Mouse (Mus musculus): ENCODE results near the gene Phldb2. TPM values are rescaled to one million over a fixed set of nuclear protein-coding genes. Genes with fewer than 3 reads are reported as not detected.

Gene Phldb2
- total and polyA plus RNA-seq, 3 experiments: 0.04 TPM; not detected in 2

GRCm38 (mm10) chr16:45729163-45729562 lies 224.2 kb downstream of the Phldb2 start:
- no peaks in the 10 kb centered on the region for H3K9me3 ChIP-seq (replicated peaks; ENCODE audit: low read length)
- H3K36me3 ChIP-seq (replicated peaks in 1 of 2; ENCODE audit: control insufficient read depth in 1 of 2, insufficient read depth in 1 of 2, low read length in 1 of 2): peaks cover 26 to 69% of the 10 kb centered on the region in 2 experiments
- no peak for TF ChIP-seq MAZ (IDR thresholded peaks at IDR 0.05; ENCODE audit: low read depth, low read length)
- no peak for TF ChIP-seq CHD1 (IDR thresholded peaks at IDR 0.05; ENCODE audit: low read depth, low read length)
- no peak for TF ChIP-seq NRF1 (IDR thresholded peaks at IDR 0.05; ENCODE audit: low read depth, low read length)
- dilution Hi-C loops (cut with MboI; ENCODE audit: extremely low pct_ligation_motif_present, extremely low pct_unique_long_range_greater_than_20kb, low sequenced_read_pairs) (no loop called here), in situ Hi-C loops (cut with MboI; ENCODE audit: low pct_ligation_motif_present, low pct_unique_long_range_greater_than_20kb, low sequenced_read_pairs) (no loop called here)
- H3K4me2 ChIP-seq (ENCODE audit: insufficient read depth, low read depth, poor library complexity, severe bottlenecking): no peak overlapping the region
- no peak overlapping the region for H3K27ac ChIP-seq (ENCODE audit: insufficient read depth, low read depth)
- no peaks in the 10 kb centered on the region for H3K27me3 ChIP-seq (replicated peaks)
- no peak overlapping the region for H3K9ac ChIP-seq (ENCODE audit: insufficient read depth, low read depth)
- no peaks in the 10 kb centered on the region for H3K4me1 ChIP-seq (ENCODE audit: control insufficient read depth in 1 of 2, insufficient read depth in 2 of 2)
- H3K79me2 ChIP-seq (replicated peaks; ENCODE audit: control insufficient read depth, extremely low read depth, insufficient read depth, poor library complexity, severe bottlenecking): no peaks in the 10 kb centered on the region
- H3K4me3 ChIP-seq (replicated peaks in 1 of 3; ENCODE audit: low read depth in 2 of 3, low read length in 2 of 3, poor library complexity in 1 of 3): no peak overlapping the region
- no peak for DNase-seq (ENCODE audit: extremely low read depth)

DNA sequence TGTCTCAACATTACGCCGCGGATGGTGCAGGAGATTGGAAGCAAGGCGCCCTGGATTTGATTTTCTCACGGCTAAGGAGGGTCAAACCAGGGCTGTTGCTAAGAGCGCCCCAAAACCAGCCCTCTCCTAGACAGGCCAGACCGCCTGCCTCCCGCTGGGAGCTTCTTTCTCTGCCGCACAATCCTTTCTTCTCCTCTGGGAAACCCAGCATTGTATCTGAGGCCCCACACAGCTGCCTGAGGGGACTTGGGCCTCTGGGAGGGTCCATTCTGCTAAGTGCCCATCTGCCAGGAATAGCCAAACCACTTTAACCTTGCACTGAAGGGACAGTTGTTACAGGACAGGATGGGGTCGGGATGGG lies 228.7 kb downstream of the Phldb2 start:
- dilution Hi-C loops (cut with MboI; ENCODE audit: extremely low pct_ligation_motif_present, extremely low pct_unique_long_range_greater_than_20kb, low sequenced_read_pairs): no loop called here
- H3K9me3 ChIP-seq (replicated peaks; ENCODE audit: low read length): no peaks in the 10 kb centered on the region
- in situ Hi-C loops (cut with MboI; ENCODE audit: low pct_ligation_motif_present, low pct_unique_long_range_greater_than_20kb, low sequenced_read_pairs): no loop called here
- no peaks in the 10 kb centered on the region for H3K27me3 ChIP-seq (replicated peaks)
- no peaks in the 10 kb centered on the region for H3K79me2 ChIP-seq (replicated peaks; ENCODE audit: control insufficient read depth, extremely low read depth, insufficient read depth, poor library complexity, severe bottlenecking)
- H3K36me3 ChIP-seq (replicated peaks in 1 of 2; ENCODE audit: control insufficient read depth in 1 of 2, insufficient read depth in 1 of 2, low read length in 1 of 2): peaks cover 6 to 70% of the 10 kb centered on the region in 2 experiments
- H3K27ac ChIP-seq (ENCODE audit: insufficient read depth, low read depth): no peak overlapping the region
- H3K4me3 ChIP-seq (replicated peaks in 1 of 3; ENCODE audit: low read depth in 2 of 3, low read length in 2 of 3, poor library complexity in 1 of 3): no peak overlapping the region
- no peak overlapping the region for H3K4me2 ChIP-seq (ENCODE audit: insufficient read depth, low read depth, poor library complexity, severe bottlenecking)
- no peaks in the 10 kb centered on the region for H3K4me1 ChIP-seq (ENCODE audit: control insufficient read depth in 1 of 2, insufficient read depth in 2 of 2)
- H3K9ac ChIP-seq (ENCODE audit: insufficient read depth, low read depth): no peak overlapping the region
- DNase-seq (ENCODE audit: extremely low read depth): no peak
- TF ChIP-seq MAZ (IDR thresholded peaks at IDR 0.05; ENCODE audit: low read depth, low read length) (no peak), NELFE (IDR thresholded peaks at IDR 0.05; ENCODE audit: low read depth, low read length) (no peak), MEF2A (IDR thresholded peaks at IDR 0.05; ENCODE audit: borderline replicate concordance, low read depth, low read length) (no peak), MAX (IDR thresholded peaks at IDR 0.05; ENCODE audit: low read length) (no peak), UBTF (IDR thresholded peaks at IDR 0.05; ENCODE audit: low read depth, low read length) (no peak), CHD1 (IDR thresholded peaks at IDR 0.05; ENCODE audit: low read depth, low read length) (no peak), MAFK (IDR thresholded peaks at IDR 0.05; ENCODE audit: insufficient replicate concordance, low read length) (no peak)

DNA sequence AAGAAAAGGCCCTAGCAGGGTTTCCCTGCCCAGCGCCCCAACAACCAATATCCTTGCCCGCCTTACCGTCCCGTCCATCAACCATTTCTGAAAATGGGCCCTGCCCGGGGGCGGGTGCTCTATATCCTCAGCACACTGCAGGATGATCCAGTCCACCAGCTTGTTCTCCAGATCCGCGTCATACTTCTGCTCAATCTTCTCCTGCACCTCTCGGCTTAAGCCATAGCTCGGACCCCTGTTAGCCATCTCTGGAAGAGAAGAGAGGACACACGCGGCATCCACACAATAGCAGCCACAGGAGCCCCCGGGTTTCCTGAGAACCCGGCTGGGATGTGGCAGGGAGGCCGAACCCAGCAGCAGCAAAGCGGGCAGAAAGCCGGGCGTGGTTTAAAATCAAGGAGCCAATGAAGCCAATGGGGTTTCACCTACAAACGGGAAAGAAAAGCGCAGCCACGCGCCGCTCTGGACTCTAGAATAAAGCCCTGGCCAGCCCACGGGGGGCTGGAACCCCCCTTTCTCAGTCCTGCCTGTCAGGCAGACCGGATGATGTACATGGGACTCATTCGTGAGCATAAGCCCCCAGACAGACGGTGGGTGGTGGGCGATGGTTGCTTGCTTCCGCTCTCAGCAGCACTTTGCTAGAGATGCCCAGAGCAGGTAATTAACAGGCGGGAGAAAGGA lies 229.2 kb downstream of the Phldb2 start, which contains the start of gene Tagln3:
Tagln3 (minus strand) TSS at position 548 of the 681 bp plus-strand sequence.
- Histone ChIP-seq H3K36me3 (replicated peaks in 1 of 2; ENCODE audit: control insufficient read depth in 1 of 2, insufficient read depth in 1 of 2, low read length in 1 of 2) (peaks cover 4 to 70% of the 10 kb centered on the region in 2 experiments), H3K4me2 (ENCODE audit: insufficient read depth, low read depth, poor library complexity, severe bottlenecking) (no peak within 1 kb of the TSS), H3K27ac (ENCODE audit: insufficient read depth, low read depth) (no peak within 1 kb of the TSS), H3K9ac (ENCODE audit: insufficient read depth, low read depth) (no peak within 1 kb of the TSS), H3K4me3 (replicated peaks in 1 of 3; ENCODE audit: low read depth in 2 of 3, low read length in 2 of 3, poor library complexity in 1 of 3) (no peak within 1 kb of the TSS), H3K4me1 (ENCODE audit: control insufficient read depth in 1 of 2, insufficient read depth in 2 of 2) (no peaks in the 10 kb centered on the region), H3K79me2 (replicated peaks; ENCODE audit: control insufficient read depth, extremely low read depth, insufficient read depth, poor library complexity, severe bottlenecking) (no peaks in the 10 kb centered on the region), H3K9me3 (replicated peaks; ENCODE audit: low read length) (no peaks in the 10 kb centered on the region), H3K27me3 (replicated peaks) (no peaks in the 10 kb centered on the region)
- no peak for TF ChIP-seq ELF1 (IDR thresholded peaks at IDR 0.05; ENCODE audit: low read depth, low read length)
- dilution Hi-C loops (cut with MboI; ENCODE audit: extremely low pct_ligation_motif_present, extremely low pct_unique_long_range_greater_than_20kb, low sequenced_read_pairs) (no loop called here), in situ Hi-C loops (cut with MboI; ENCODE audit: low pct_ligation_motif_present, low pct_unique_long_range_greater_than_20kb, low sequenced_read_pairs) (no loop called here)
- DNase-seq (ENCODE audit: extremely low read depth): no peak
